Mouse (Mus musculus): ENCODE data around the gene Mb21d2. TPM values are rescaled to one million over a fixed set of nuclear protein-coding genes. Genes with fewer than 3 reads are reported as not detected.

Gene Mb21d2
- polyA plus RNA-seq, 1 experiment from 2014 or later = 7.2 TPM

DNA sequence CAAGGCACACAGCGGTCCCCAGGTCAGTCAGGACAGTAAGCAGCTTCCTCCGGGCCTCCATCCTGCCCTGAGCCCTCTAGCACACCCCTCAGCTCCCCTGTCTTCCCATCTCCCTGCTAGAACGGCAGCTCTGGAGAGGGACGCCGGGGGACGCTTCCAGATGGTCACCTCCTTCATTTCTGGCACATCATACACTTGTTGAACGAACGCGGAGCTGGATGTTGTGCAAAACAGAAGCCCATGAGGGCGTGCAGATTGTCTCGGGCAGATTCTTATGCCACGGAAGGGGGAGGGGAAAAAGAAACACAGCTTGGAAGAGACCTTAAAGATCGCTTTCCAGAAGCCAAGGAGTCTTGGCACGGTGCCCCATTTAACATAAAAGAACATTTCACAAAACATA, 78.6 kb downstream of the Mb21d2 start:
- ATAC-seq (ENCODE audit: borderline replicate concordance, extremely low read depth, low FRiP score, low TSS enrichment) = peak; percentile 66; the same call in 1 of the 2 replicates

DNA sequence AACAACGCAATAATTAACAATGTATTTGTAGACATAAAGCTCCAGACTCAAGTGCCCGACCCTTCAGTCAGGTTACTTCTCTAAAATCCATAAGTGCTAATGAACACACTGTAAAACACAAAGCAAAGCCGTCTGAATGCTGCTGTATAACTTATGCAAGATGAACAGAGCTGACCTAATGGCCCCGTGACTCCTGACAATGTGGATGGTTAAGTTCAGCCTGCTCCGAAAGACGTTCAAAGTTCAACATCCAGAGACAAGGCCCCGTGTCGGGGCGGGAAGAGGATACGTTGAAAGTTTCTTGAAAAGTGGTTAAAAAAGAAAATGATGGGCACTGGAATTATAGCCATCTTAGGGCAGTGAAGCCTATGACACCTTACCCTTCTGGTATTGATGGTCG, 83.3 kb downstream of the Mb21d2 start:
- WGBS = 78% methylated on average over 11 of the region's 11 CpGs
- H3K9me3 ChIP-seq = no peaks in the 10 kb centered on the region

More for the DNA sequence above, 78.6 kb downstream of the Mb21d2 start:
- Histone ChIP-seq H3K27ac (no peak overlapping the region), H3K4me3 (peak overlapping the region; percentile 16; the same call in 1 of the 2 replicates), H3K36me3 (no peaks in the 10 kb centered on the region), H3K4me1 (peaks cover 17% of the 10 kb centered on the region), H3K27me3 (no peaks in the 10 kb centered on the region), H3K4me2 (peak overlapping the region; percentile 39), H3K9ac (no peak overlapping the region), H3K9me3 (no peaks in the 10 kb centered on the region)
- 37% methylated on average over 14 of the region's 14 CpGs for WGBS

DNA sequence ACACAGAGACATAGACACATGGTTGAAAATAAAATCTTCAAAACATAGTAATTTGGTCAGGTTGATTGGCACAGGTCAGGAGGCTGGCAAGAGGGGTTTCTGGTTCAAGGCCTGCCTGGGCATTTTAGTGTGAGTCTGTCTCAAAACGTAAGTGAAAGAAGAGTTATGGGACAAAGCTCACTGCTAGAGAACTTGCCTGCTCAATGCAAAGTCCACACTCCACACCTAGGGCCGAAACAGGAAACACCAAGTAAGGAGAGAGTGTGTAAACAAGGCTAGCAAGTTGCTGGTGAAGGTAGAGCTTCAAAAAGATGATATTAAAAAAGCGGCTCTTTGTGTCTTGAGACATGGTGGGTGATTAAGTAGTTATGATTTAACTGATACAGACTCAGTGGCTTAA, 84.1 kb downstream of the Mb21d2 start:
- Histone ChIP-seq H3K9ac (no peak overlapping the region), H3K4me2 (no peak overlapping the region), H3K9me3 (no peaks in the 10 kb centered on the region), H3K36me3 (no peaks in the 10 kb centered on the region), H3K4me1 (peaks cover 10% of the 10 kb centered on the region), H3K4me3 (no peak overlapping the region), H3K27ac (no peak overlapping the region), H3K27me3 (no peaks in the 10 kb centered on the region)
- no peak for ATAC-seq (ENCODE audit: borderline replicate concordance, extremely low read depth, low FRiP score, low TSS enrichment)
- WGBS = 73% methylated on average over 3 of the region's 3 CpGs

More for the DNA sequence above, 83.3 kb downstream of the Mb21d2 start:
- no peak overlapping the region for H3K4me3 ChIP-seq
- no peaks in the 10 kb centered on the region for H3K27me3 ChIP-seq
- no peak overlapping the region for H3K4me2 ChIP-seq
- no peak overlapping the region for H3K9ac ChIP-seq
- H3K36me3 ChIP-seq = no peaks in the 10 kb centered on the region
- peaks cover 10% of the 10 kb centered on the region for H3K4me1 ChIP-seq
- H3K27ac ChIP-seq = no peak overlapping the region
- ATAC-seq (ENCODE audit: borderline replicate concordance, extremely low read depth, low FRiP score, low TSS enrichment) = no peak

DNA sequence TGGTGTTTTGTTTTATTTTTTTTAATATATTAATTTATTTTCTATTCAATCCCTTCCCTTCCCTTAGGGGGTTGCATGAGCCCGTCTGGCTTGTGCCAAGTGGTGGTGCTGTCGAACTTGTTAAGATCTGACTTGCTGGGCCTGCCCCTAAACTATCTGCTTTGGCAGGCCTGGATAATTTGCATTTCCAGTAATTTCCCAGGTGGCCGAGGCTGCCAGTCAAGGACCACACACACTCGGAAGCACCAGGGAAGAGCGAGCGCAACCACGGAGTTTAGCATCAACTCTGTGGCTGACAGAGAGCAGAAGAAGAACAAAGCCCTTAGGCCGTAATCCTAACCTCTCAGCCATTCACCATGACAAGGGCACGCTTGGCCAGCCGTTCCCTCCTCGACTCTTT, 88.4 kb downstream of the Mb21d2 start:
- peak; percentile 33; the same call in 1 of the 2 replicates for ATAC-seq (ENCODE audit: borderline replicate concordance, extremely low read depth, low FRiP score, low TSS enrichment)
- H3K9ac ChIP-seq = no peak overlapping the region
- H3K9me3 ChIP-seq = no peaks in the 10 kb centered on the region
- H3K27me3 ChIP-seq = no peaks in the 10 kb centered on the region
- WGBS = 27% methylated on average over 11 of the region's 11 CpGs
- no peaks in the 10 kb centered on the region for H3K36me3 ChIP-seq
- H3K4me1 ChIP-seq = peaks cover 12% of the 10 kb centered on the region
- no peak overlapping the region for H3K4me2 ChIP-seq
- H3K4me3 ChIP-seq = no peak overlapping the region
- H3K27ac ChIP-seq = no peak overlapping the region

DNA sequence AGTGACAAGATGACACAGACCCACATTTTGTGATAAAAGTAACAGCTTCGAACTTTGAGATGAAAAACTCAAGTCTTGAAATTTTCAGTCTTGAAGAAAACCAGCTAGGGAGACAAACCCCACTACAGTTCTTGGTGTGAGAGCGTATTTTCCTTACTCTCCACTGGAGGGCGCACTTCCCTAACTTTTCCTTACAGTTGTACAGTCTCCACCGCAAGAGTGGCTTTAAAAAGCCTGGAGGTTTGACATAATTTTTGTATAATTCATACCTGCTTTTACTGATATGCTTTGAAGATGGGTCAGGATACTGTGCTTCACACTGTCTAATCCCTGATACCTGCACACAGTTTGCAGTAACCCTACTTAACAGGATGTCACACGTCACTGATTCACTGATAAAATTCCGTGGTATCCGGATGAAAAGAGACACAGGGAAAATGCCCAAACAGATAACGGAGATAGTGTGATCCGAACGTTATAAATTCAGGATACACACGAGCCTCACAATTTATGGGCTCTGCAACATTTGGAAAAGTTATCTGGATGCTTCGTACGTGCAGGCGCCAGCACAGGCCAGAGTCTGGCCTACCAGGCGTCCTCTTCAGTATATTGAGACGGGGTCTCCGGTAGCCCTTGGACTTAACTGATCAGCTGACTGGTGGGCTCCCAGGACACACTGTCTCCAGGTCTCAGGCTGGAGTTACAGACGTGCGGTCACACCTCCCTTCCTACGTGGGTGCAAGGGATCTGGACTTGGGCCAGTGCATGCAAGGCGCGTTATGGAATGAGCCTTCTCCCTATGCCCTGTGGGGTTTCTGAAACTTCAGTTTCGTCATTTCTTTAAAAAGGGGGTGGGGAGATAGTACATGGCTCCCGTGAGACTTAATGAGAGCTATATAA, 89.1 kb downstream of the Mb21d2 start:
- H3K9ac ChIP-seq = no peak overlapping the region
- ATAC-seq (ENCODE audit: borderline replicate concordance, extremely low read depth, low FRiP score, low TSS enrichment) = peak; percentile 59
- WGBS = 36% methylated on average over 24 of the region's 24 CpGs
- H3K27me3 ChIP-seq = no peaks in the 10 kb centered on the region
- H3K4me3 ChIP-seq = no peak overlapping the region
- peak overlapping the region; percentile 15; the same call in 1 of the 2 replicates for H3K4me2 ChIP-seq
- H3K4me1 ChIP-seq = peaks cover 12% of the 10 kb centered on the region
- H3K36me3 ChIP-seq = no peaks in the 10 kb centered on the region
- no peaks in the 10 kb centered on the region for H3K9me3 ChIP-seq
- H3K27ac ChIP-seq = no peak overlapping the region

DNA sequence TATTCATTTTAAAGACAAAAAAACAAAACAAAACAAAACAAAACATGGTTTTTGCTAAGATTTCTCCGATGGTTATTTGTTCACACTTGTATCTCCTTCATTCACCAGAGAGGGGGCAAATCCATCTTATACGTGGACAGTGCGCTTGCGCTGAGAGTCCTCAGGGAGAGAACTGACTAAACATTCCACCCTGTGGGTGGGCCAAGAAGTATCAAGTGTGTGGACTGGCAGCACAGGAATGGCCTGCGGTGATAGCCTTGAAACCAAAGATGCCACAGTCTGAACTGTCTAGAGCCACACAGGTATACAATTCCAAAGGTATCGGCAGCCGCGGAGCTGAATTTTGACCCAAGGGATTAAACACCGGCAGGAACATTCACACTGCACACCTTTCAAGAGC, 89.9 kb downstream of the Mb21d2 start:
- Histone ChIP-seq H3K9ac (no peak overlapping the region), H3K27ac (no peak overlapping the region), H3K4me3 (no peak overlapping the region), H3K4me2 (no peak overlapping the region), H3K9me3 (no peaks in the 10 kb centered on the region), H3K27me3 (no peaks in the 10 kb centered on the region), H3K4me1 (peaks cover 12% of the 10 kb centered on the region), H3K36me3 (no peaks in the 10 kb centered on the region)
- WGBS = 67% methylated on average over 9 of the region's 9 CpGs
- no peak for ATAC-seq (ENCODE audit: borderline replicate concordance, extremely low read depth, low FRiP score, low TSS enrichment)

- Histone ChIP-seq H3K4me1 (peaks cover 12% of the 10 kb centered on the region), H3K9ac (no peak overlapping the region), H3K9me3 (no peaks in the 10 kb centered on the region), H3K4me3 (no peak overlapping the region), H3K4me2 (no peak overlapping the region), H3K27me3 (no peaks in the 10 kb centered on the region), H3K36me3 (no peaks in the 10 kb centered on the region), H3K27ac (no peak overlapping the region)
- no peak for ATAC-seq (ENCODE audit: borderline replicate concordance, extremely low read depth, low FRiP score, low TSS enrichment)
- WGBS = 14% methylated on average over 12 of the region's 12 CpGs
Observed at GRCm38 (mm10) chr16:28838016-28838415, 91.5 kb downstream of the Mb21d2 start.

DNA sequence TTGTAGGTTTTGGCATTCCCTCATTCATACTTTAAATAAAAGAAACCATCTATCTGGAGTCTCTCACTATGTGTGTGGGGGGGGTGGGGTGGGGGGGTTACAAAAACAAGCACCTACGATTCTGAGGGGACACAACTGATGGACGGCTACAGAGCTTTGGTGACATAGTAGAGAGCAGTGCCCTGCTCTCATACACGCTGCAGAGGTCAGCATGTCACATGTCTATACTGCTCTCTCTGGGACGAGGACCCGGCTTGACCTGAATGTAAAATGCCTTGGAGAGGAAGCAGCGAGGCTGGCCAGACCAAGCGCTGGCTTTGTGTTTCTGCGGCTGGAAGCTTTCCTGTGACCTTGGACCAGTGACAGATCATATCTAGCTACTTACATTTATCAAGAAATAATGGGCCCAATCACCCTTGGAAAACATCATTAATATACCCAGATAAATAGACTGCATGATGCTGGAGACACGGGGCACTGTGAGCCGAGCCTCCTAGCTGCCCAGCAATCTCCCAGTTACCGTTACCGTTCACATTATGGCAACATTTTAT, 97.3 kb downstream of the Mb21d2 start:
- no peak overlapping the region for H3K4me2 ChIP-seq
- no peaks in the 10 kb centered on the region for H3K4me1 ChIP-seq
- H3K27me3 ChIP-seq = no peaks in the 10 kb centered on the region
- no peak overlapping the region for H3K4me3 ChIP-seq
- 51% methylated on average over 12 of the region's 12 CpGs for WGBS
- no peaks in the 10 kb centered on the region for H3K9me3 ChIP-seq
- no peak overlapping the region for H3K27ac ChIP-seq
- no peak overlapping the region for H3K9ac ChIP-seq
- ATAC-seq (ENCODE audit: borderline replicate concordance, extremely low read depth, low FRiP score, low TSS enrichment) = no peak
- 0 out of 2 replicates have a peak, but pooled peaks cover 9% of the 10 kb centered on the region for H3K36me3 ChIP-seq

GRCm38 (mm10) chr16:28829263-28829955, 100.1 kb downstream of the Mb21d2 start:
- peaks cover 13% of the 10 kb centered on the region; the same call in 1 of the 2 replicates for H3K36me3 ChIP-seq
- no peak overlapping the region for H3K27ac ChIP-seq
- H3K4me2 ChIP-seq = no peak overlapping the region
- H3K9ac ChIP-seq = no peak overlapping the region
- H3K4me3 ChIP-seq = no peak overlapping the region
- H3K9me3 ChIP-seq = no peaks in the 10 kb centered on the region
- H3K27me3 ChIP-seq = no peaks in the 10 kb centered on the region
- no peak for ATAC-seq (ENCODE audit: borderline replicate concordance, extremely low read depth, low FRiP score, low TSS enrichment)
- WGBS = 73% methylated on average over 10 of the region's 10 CpGs
- H3K4me1 ChIP-seq = no peaks in the 10 kb centered on the region

DNA sequence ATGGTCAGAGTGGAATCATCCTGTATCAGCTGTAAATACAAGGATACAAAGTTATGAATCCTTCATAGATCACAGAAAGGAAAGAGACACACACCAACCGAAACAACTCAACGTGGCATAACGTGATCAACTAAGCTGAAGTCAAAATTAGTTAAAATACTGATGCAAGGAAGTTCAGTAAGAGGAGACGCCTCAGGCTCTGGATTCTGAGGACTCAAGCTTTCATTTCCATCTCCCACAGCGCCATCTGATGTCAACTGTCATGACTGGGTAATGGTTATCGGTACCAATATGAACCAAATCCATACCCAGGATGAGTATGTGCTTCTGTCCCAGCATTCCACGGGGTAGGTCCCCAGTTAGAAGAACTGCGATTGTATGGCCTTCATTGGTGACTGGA, 104.7 kb downstream of the Mb21d2 start:
- Histone ChIP-seq H3K27me3 (no peaks in the 10 kb centered on the region), H3K4me3 (no peak overlapping the region), H3K4me1 (no peaks in the 10 kb centered on the region), H3K27ac (no peak overlapping the region), H3K9ac (no peak overlapping the region), H3K9me3 (no peaks in the 10 kb centered on the region), H3K36me3 (peaks cover 13% of the 10 kb centered on the region; the same call in 1 of the 2 replicates), H3K4me2 (no peak overlapping the region)
- no peak for ATAC-seq (ENCODE audit: borderline replicate concordance, extremely low read depth, low FRiP score, low TSS enrichment)
- 90% methylated on average over 8 of the region's 8 CpGs for WGBS

GRCm38 (mm10) chr16:28821774-28822173, 107.7 kb downstream of the Mb21d2 start:
- Histone ChIP-seq H3K9me3 (no peaks in the 10 kb centered on the region), H3K4me1 (no peaks in the 10 kb centered on the region), H3K27me3 (no peaks in the 10 kb centered on the region), H3K9ac (no peak overlapping the region), H3K4me2 (no peak overlapping the region), H3K4me3 (no peak overlapping the region), H3K36me3 (peaks cover 4% of the 10 kb centered on the region; the same call in 1 of the 2 replicates), H3K27ac (no peak overlapping the region)
- 69% methylated on average over 6 of the region's 6 CpGs for WGBS
- ATAC-seq (ENCODE audit: borderline replicate concordance, extremely low read depth, low FRiP score, low TSS enrichment) = no peak
